Mouse (Mus musculus): ENCODE measurements around the gene Smim22. TPM values are rescaled to one million over a fixed set of nuclear protein-coding genes. Genes with fewer than 3 reads are reported as not detected.

Gene Smim22
- polyA plus RNA-seq, 1 experiment from 2014 or later = 13.5 TPM

DNA sequence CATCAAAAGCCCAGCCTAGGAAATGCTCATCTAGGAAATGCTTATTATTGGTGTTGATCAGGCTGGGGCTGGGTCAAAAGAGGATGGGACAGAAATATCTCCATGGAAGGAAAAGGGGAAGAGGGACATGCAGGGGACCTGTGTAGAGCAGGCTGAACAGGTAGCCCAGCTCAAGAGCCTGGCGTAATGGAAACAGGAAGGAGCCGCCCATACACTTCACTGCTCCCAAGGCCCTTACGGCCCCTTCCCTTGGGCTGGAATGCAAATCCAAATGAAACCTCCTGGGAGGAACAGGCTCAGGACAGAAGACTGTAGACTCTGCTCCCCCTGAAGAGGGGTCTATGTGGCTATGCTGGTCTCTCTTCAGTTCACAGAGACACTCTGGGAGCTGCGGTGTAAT lies 7.5 kb downstream of the Smim22 start:
- 81% methylated on average over 4 of the region's 4 CpGs for WGBS
- no peak overlapping the region for H3K4me2 ChIP-seq
- no peak overlapping the region for H3K27ac ChIP-seq (ENCODE audit: low read depth)
- ATAC-seq (ENCODE audit: insufficient read depth) (no peak), DNase-seq (no peak)
- H3K27me3 ChIP-seq (ENCODE audit: insufficient read depth, low read length) = no peaks in the 10 kb centered on the region
- peaks cover 53% of the 10 kb centered on the region for H3K36me3 ChIP-seq (ENCODE audit: insufficient read depth)
- H3K9ac ChIP-seq = no peak overlapping the region
- no peaks in the 10 kb centered on the region for H3K4me1 ChIP-seq (ENCODE audit: insufficient read depth)
- no peaks in the 10 kb centered on the region for H3K9me3 ChIP-seq (ENCODE audit: low read depth, low read length)
- TF ChIP-seq CTCF (IDR thresholded peaks at IDR 0.05; ENCODE audit: low read depth) = no peak
- H3K4me3 ChIP-seq (ENCODE audit: low read depth, low read length) = no peak overlapping the region

- ATAC-seq (ENCODE audit: insufficient read depth) = no peak
- no peaks in the 10 kb centered on the region for H3K27me3 ChIP-seq (ENCODE audit: insufficient read depth, low read length)
- no peak for TF ChIP-seq CTCF (IDR thresholded peaks at IDR 0.05; ENCODE audit: low read depth)
- H3K36me3 ChIP-seq (ENCODE audit: insufficient read depth) = peaks cover 98% of the 10 kb centered on the region
- WGBS = 88% methylated on average over 3 of the region's 3 CpGs
- H3K4me3 ChIP-seq (ENCODE audit: low read depth, low read length) = no peak overlapping the region
- H3K4me1 ChIP-seq (ENCODE audit: insufficient read depth) = no peaks in the 10 kb centered on the region
- no peak overlapping the region for H3K27ac ChIP-seq (ENCODE audit: low read depth)
- no peak overlapping the region for H3K4me2 ChIP-seq
- no peak overlapping the region for H3K9ac ChIP-seq
- no peaks in the 10 kb centered on the region for H3K9me3 ChIP-seq (ENCODE audit: low read depth, low read length)
- DNase-seq = no peak
Observed at GRCm38 (mm10) chr16:5024021-5024420, 16.9 kb downstream of the Smim22 start.

- H3K9ac ChIP-seq = no peak overlapping the region
- no peak for DNase-seq
- no peak for TF ChIP-seq CTCF (IDR thresholded peaks at IDR 0.05; ENCODE audit: low read depth)
- no peak overlapping the region for H3K4me3 ChIP-seq (ENCODE audit: low read depth, low read length)
- H3K4me2 ChIP-seq = no peak overlapping the region
- no peaks in the 10 kb centered on the region for H3K27me3 ChIP-seq (ENCODE audit: insufficient read depth, low read length)
- whole genome bisulfite sequencing = 30% methylated on average over 2 of the region's 2 CpGs
- no peaks in the 10 kb centered on the region for H3K9me3 ChIP-seq (ENCODE audit: low read depth, low read length)
- peaks cover 99% of the 10 kb centered on the region for H3K36me3 ChIP-seq (ENCODE audit: insufficient read depth)
- H3K4me1 ChIP-seq (ENCODE audit: insufficient read depth) = no peaks in the 10 kb centered on the region
- no peak overlapping the region for H3K27ac ChIP-seq (ENCODE audit: low read depth)
- no peak for ATAC-seq (ENCODE audit: insufficient read depth)
Observed at GRCm38 (mm10) chr16:5029847-5030246, 22.8 kb downstream of the Smim22 start.

- Histone ChIP-seq H3K4me2 (no peak overlapping the region), H3K4me3 (ENCODE audit: low read depth, low read length) (no peak overlapping the region), H3K4me1 (ENCODE audit: insufficient read depth) (no peaks in the 10 kb centered on the region), H3K36me3 (ENCODE audit: insufficient read depth) (peaks cover 95% of the 10 kb centered on the region), H3K9me3 (ENCODE audit: low read depth, low read length) (no peaks in the 10 kb centered on the region), H3K9ac (no peak overlapping the region), H3K27me3 (ENCODE audit: insufficient read depth, low read length) (no peaks in the 10 kb centered on the region), H3K27ac (ENCODE audit: low read depth) (no peak overlapping the region)
- WGBS = 95% methylated on average over 3 of the region's 3 CpGs
- DNase-seq = no peak
- no peak for TF ChIP-seq CTCF (IDR thresholded peaks at IDR 0.05; ENCODE audit: low read depth)
- no peak for ATAC-seq (ENCODE audit: insufficient read depth)
Observed at GRCm38 (mm10) chr16:5035591-5035990, 28.5 kb downstream of the Smim22 start.

- peaks cover 95% of the 10 kb centered on the region for H3K36me3 ChIP-seq (ENCODE audit: insufficient read depth)
- H3K9ac ChIP-seq = no peak overlapping the region
- WGBS = 71% methylated on average over 5 of the region's 5 CpGs
- H3K4me3 ChIP-seq (ENCODE audit: low read depth, low read length) = no peak overlapping the region
- no peak for TF ChIP-seq CTCF (IDR thresholded peaks at IDR 0.05; ENCODE audit: low read depth)
- DNase-seq (no peak), ATAC-seq (ENCODE audit: insufficient read depth) (no peak)
- no peaks in the 10 kb centered on the region for H3K27me3 ChIP-seq (ENCODE audit: insufficient read depth, low read length)
- no peak overlapping the region for H3K4me2 ChIP-seq
- H3K4me1 ChIP-seq (ENCODE audit: insufficient read depth) = no peaks in the 10 kb centered on the region
- H3K9me3 ChIP-seq (ENCODE audit: low read depth, low read length) = no peaks in the 10 kb centered on the region
- no peak overlapping the region for H3K27ac ChIP-seq (ENCODE audit: low read depth)
Observed at GRCm38 (mm10) chr16:5036649-5037234, 29.7 kb downstream of the Smim22 start.

GRCm38 (mm10) chr16:5045322-5045721 lies 38.2 kb downstream of the Smim22 start:
- no peak for ATAC-seq (ENCODE audit: insufficient read depth)
- Histone ChIP-seq H3K27me3 (ENCODE audit: insufficient read depth, low read length) (no peaks in the 10 kb centered on the region), H3K9ac (no peak overlapping the region), H3K9me3 (ENCODE audit: low read depth, low read length) (no peaks in the 10 kb centered on the region), H3K27ac (ENCODE audit: low read depth) (no peak overlapping the region), H3K4me3 (ENCODE audit: low read depth, low read length) (no peak overlapping the region), H3K4me2 (no peak overlapping the region), H3K4me1 (ENCODE audit: insufficient read depth) (no peaks in the 10 kb centered on the region), H3K36me3 (ENCODE audit: insufficient read depth) (peaks cover 69% of the 10 kb centered on the region)
- no peak for DNase-seq
- WGBS = 93% methylated on average over 3 of the region's 3 CpGs
- TF ChIP-seq CTCF (IDR thresholded peaks at IDR 0.05; ENCODE audit: low read depth) = no peak

GRCm38 (mm10) chr16:5049182-5049773 lies 42.2 kb downstream of the Smim22 start:
- Histone ChIP-seq H3K27ac (ENCODE audit: low read depth) (peak overlapping the region; percentile 88), H3K4me2 (peak overlapping the region; percentile 90), H3K36me3 (ENCODE audit: insufficient read depth) (peaks cover 42% of the 10 kb centered on the region), H3K4me1 (ENCODE audit: insufficient read depth) (no peaks in the 10 kb centered on the region; the same call in 1 of the 2 replicates), H3K9me3 (ENCODE audit: low read depth, low read length) (no peaks in the 10 kb centered on the region), H3K27me3 (ENCODE audit: insufficient read depth, low read length) (no peaks in the 10 kb centered on the region), H3K4me3 (ENCODE audit: low read depth, low read length) (peak overlapping the region; percentile 97), H3K9ac (peak overlapping the region; percentile 92)
- TF ChIP-seq CTCF (IDR thresholded peaks at IDR 0.05; ENCODE audit: low read depth) = no peak
- ATAC-seq (ENCODE audit: insufficient read depth) (peak; percentile 59), DNase-seq (no peak)
- WGBS = under 1% methylated on average over 38 of the region's 38 CpGs
